Mouse (Mus musculus) ES-E14 (cell line): Measurements from ENCODE around the gene Crb1. TPM values are rescaled to one million over a fixed set of nuclear protein-coding genes. Genes with fewer than 3 reads are reported as not detected.

ENCODE experiments used
- DNase-seq: peaks from one replicate; pipeline ENCODE4 v3.0.0-alpha.2; 2013; ENCODE audit warnings: low read depth, low spot score
- H3K27ac ChIP-seq: 2 replicates; pipeline ENCODE4 v1.5.1; 2012; ENCODE audit warnings: low read depth, mild to moderate bottlenecking, low read length, moderate library complexity, mixed read lengths; ENCODE audit not compliant: poor library complexity, insufficient read depth, severe bottlenecking
- H3K36me3 ChIP-seq: 2 replicates; pipeline ENCODE4 v1.6.1; 2012; ENCODE audit warnings: mild to moderate bottlenecking, low read length, moderate library complexity, mixed read lengths; ENCODE audit not compliant: control insufficient read depth, poor library complexity, insufficient read depth, severe bottlenecking
- H3K4me1 ChIP-seq, 2 experiments: fragments of 150-350 bp in 1 of 2; sonication (generic) in 1 of 2; 2 replicates each; pipeline ENCODE4 v1.6.1; 2012; ENCODE audit warnings: low read length in 2 of 2, mild to moderate bottlenecking in 1 of 2, mixed read lengths in 1 of 2; ENCODE audit not compliant: control insufficient read depth in 2 of 2, insufficient read depth in 2 of 2, poor library complexity in 1 of 2
- H3K4me3 ChIP-seq, 2 experiments: fragments of 150-350 bp in 1 of 2; sonication (generic) in 1 of 2; 2 replicates each; pipeline ENCODE4 v1.5.1; 2012; ENCODE audit warnings: low read length in 2 of 2, low read depth in 1 of 2, mild to moderate bottlenecking in 1 of 2, mixed read lengths in 1 of 2; ENCODE audit not compliant: insufficient read depth in 1 of 2, poor library complexity in 1 of 2, severe bottlenecking in 1 of 2
- H3K9ac ChIP-seq: 2 replicates; pipeline ENCODE4 v1.6.1; 2012; ENCODE audit warnings: low read depth, mild to moderate bottlenecking, low read length, mixed read lengths; ENCODE audit not compliant: poor library complexity, insufficient read depth, severe bottlenecking
- H3K9me3 ChIP-seq: fragments of 150-350 bp; sonication (generic); 2 replicates; pipeline ENCODE4 v1.6.1; 2012; ENCODE audit warnings: low read depth, mild to moderate bottlenecking, low read length; ENCODE audit not compliant: control insufficient read depth, insufficient read depth
- CHD2 ChIP-seq: IDR thresholded peaks from 2 replicates; pipeline ENCODE4 v1.6.1; 2014; ENCODE audit warnings: mild to moderate bottlenecking, low read depth, low read length, inconsistent platforms
- HCFC1 ChIP-seq: IDR thresholded peaks from 2 replicates; pipeline ENCODE4 v1.6.1; 2012; ENCODE audit warnings: low read length, inconsistent platforms, borderline replicate concordance; ENCODE audit not compliant: insufficient read depth
- MAFK ChIP-seq: IDR thresholded peaks from 2 replicates; pipeline ENCODE4 v1.6.1; 2014; ENCODE audit warnings: mild to moderate bottlenecking, low read depth, low read length, inconsistent platforms; ENCODE audit not compliant: insufficient read depth
- ZC3H11A ChIP-seq: IDR thresholded peaks from 2 replicates; pipeline ENCODE4 v1.6.1; 2012; ENCODE audit warnings: low read depth, mild to moderate bottlenecking, inconsistent platforms, low read length, borderline replicate concordance
- ZNF384 ChIP-seq: IDR thresholded peaks from 2 replicates; pipeline ENCODE4 v1.6.1; 2012; ENCODE audit warnings: low read depth, low read length, inconsistent platforms
- in situ Hi-C, 2 experiments: fragments of 600-800 bp; cut with MboI; formaldehyde crosslinking; loops; one replicate each; pipeline ENCODE4 v1.15.1; 2025; ENCODE audit warnings: low sequenced_read_pairs in 2 of 2, inconsistent platforms in 1 of 2; ENCODE audit not compliant: unreplicated experiment in 2 of 2
- total RNA-seq: library from RNA; depleted of rRNA; stranded (reverse); fragments of 300-350 nt; gene quantifications from 2 replicates; pipeline ENCODE4 v1.2.3, GENCODE M21; 2012; rRNA removed

Gene Crb1
- total RNA-seq, 1 experiment = 0.18 TPM

- in situ Hi-C loops = loop anchor here in 1 of 2 experiments (25.0 kb wide), 1 partner anchor 316 kb away; the partner anchor contains the start of gene Lhx9
- no peak overlapping the region for H3K4me3 ChIP-seq
- H3K9me3 ChIP-seq = no peaks in the 10 kb centered on the region
- H3K36me3 ChIP-seq = no peaks in the 10 kb centered on the region
- no peak for DNase-seq
- no peaks in the 10 kb centered on the region for H3K4me1 ChIP-seq
- no peak overlapping the region for H3K9ac ChIP-seq
- no peak for TF ChIP-seq CHD2
- TF ChIP-seq ZC3H11A = no peak
- no peak for TF ChIP-seq MAFK
- no peak for TF ChIP-seq HCFC1
- no peak for TF ChIP-seq ZNF384
- H3K27ac ChIP-seq = no peak overlapping the region
These were observed 223.9 kb downstream of the Crb1 start for GRCm38 (mm10) chr1:139153006-139153405.

Other genes with a start within 250 kb of the Crb1 start
- 11.4 and 12.3 TPM in 2 replicates for gene Zbtb41, start 45.2 kb upstream of the Crb1 start, total RNA-seq
- 42.8 and 51.5 TPM in 2 replicates for gene Aspm, start 77.7 kb upstream of the Crb1 start, total RNA-seq
- gene F13b, start 124.6 kb upstream of the Crb1 start, total RNA-seq = 0.26 TPM in 1 of 2 replicates, not detected in the other
- gene Cfhr1, start 183.2 kb upstream of the Crb1 start, total RNA-seq = not detected in 2 replicates